Mouse (Mus musculus) heart, adult 2 months (tissue): ENCODE measurements around the gene 9030025P20Rik.

ENCODE experiments used
- CTCF ChIP-seq: fragments of 200-600 bp; IDR thresholded peaks from 2 replicates; pipeline ENCODE4 v1.8.1; 2022; ENCODE audit warnings: antibody characterized with exemption, mild to moderate bottlenecking, moderate library complexity
- EP300 ChIP-seq: fragments of 200-500 bp; IDR thresholded peaks from 2 replicates; pipeline ENCODE4 v1.6.1; 2011; ENCODE audit warnings: low read depth, low read length, control low read depth; ENCODE audit not compliant: insufficient read depth
- POLR2A ChIP-seq: fragments of 200-500 bp; IDR thresholded peaks from 2 replicates; pipeline ENCODE4 v1.6.1; 2011; ENCODE audit warnings: mild to moderate bottlenecking, low read depth, low read length, control low read depth; ENCODE audit not compliant: insufficient read depth

DNA sequence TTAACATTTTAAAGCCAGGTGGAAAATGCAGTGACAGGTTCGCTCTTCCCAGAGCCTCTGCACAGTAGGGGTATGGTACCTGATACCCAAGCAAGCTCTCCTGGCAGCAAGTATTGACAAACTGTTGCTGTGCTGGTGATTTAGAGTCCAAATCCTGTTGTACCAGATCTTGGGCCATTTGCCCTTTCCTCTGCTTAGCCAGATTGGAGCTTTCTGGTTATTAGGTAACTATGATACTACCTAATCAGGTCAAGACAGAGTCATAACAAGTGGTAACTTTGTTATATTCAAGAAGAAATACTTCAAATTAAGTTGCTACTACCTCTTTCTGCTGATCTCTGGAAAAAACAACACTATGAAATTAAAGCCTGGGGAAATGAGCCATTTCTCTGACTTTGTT is 33.7 kb upstream of the 9030025P20Rik start:
- TF ChIP-seq CTCF (no peak), EP300 (no peak), POLR2A (no peak)
